Comparison of ENCODE assay signal across 20 mouse cellular contexts in the genomic region with DNA sequence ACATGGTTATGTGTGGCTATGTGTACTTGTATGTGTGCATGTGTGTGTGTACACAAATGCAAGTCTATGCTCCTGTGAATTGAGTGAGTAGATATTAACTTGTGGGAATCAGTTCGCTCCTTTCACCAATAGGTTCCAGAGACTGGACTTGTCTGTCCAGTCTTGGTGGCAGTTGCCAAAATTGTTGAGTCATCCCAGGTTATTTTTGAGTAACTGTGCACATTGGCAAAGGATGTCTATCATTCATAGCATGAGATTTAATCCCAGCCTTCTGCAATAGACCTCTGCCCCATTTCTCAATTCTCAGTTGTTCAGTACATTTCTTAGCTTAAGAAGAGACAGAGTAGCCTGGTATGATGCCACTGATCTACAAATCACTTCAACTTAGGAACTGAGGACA. TPM values are rescaled to one million over a fixed set of nuclear protein-coding genes. Genes with fewer than 3 reads are reported as not detected.
A peak's percentile ranks its signal among the peaks of the same experiment; 100 is the strongest.
DNase-seq lines count a peak whose midpoint lies in the region; TF ChIP-seq lines count a peak whose summit lies in the region.
"Had no signal": no experiment of that assay in that cellular context is flagged by ENCODE, and none has a peak within 500 bp of the region (broad histone marks: within the 10 kb centered on the region; RNA-seq: fewer than 3 reads in every experiment).

No protein-coding gene starts in this region.

- WGBS in kidney, adult 2 months, result 89% methylated on average over 1 of the region's 1 CpGs

- H3K27me3 ChIP-seq in kidney, adult 2 months (replicated peaks; ENCODE audit: control insufficient read depth, insufficient read depth, low read length), result no peaks in the 10 kb centered on the region
- H3K27me3 ChIP-seq: embryonic facial prominence, embryonic 12.5 days; forebrain, embryonic 12.5 days; heart, embryonic 12.5 days; hindbrain, embryonic 15.5 days had no signal

- H3K36me3 ChIP-seq in kidney, adult 2 months (ENCODE audit: control insufficient read depth, insufficient read depth, low read length), result no peaks in the 10 kb centered on the region
- H3K36me3 ChIP-seq: embryonic facial prominence, embryonic 12.5 days; forebrain, embryonic 12.5 days; heart, embryonic 12.5 days; hindbrain, embryonic 15.5 days had no signal

- TF ChIP-seq CTCF in kidney, adult 2 months (conservative IDR thresholded peaks at IDR 0.05; ENCODE audit: insufficient read depth, insufficient read length, low read depth, low read length), result no peak

- H3K4me3 ChIP-seq in kidney, adult 2 months (ENCODE audit: insufficient read depth, low read depth, low read length), result no peak overlapping the region
- H3K4me3 ChIP-seq: embryonic facial prominence, embryonic 12.5 days; forebrain, embryonic 12.5 days; heart, embryonic 12.5 days; hindbrain, embryonic 15.5 days had no signal

- peak; percentile 3 for DNase-seq in kidney, adult 2 months
- DNase-seq in kidney, postnatal 10 days, result no peak
- peak; percentile 2 to 34 for DNase-seq in urinary bladder, postnatal 36 days (ENCODE audit: low spot score in 2 of 2)
- DNase-seq in urinary bladder, postnatal 10 days (ENCODE audit: low spot score), result no peak
- peak; percentile 76 for DNase-seq in fat pad, adult 2 months (ENCODE audit: extremely low read depth, low read depth, low spot score)
- DNase-seq in left cerebral cortex, adult 11 months (ENCODE audit: low spot score), result no peak
- DNase-seq in cerebellum, adult 8-10 months, result no peak
- DNase-seq: cerebellum, adult 2 months; cerebellum, postnatal 25 days; gastrocnemius, postnatal 10 days had no signal

- H3K27ac ChIP-seq in kidney, adult 2 months (ENCODE audit: insufficient read depth, low read depth, low read length), result no peak overlapping the region
- H3K27ac ChIP-seq: embryonic facial prominence, embryonic 12.5 days; forebrain, embryonic 12.5 days; hindbrain, embryonic 15.5 days had no signal

- no peak for TF ChIP-seq POLR2A in kidney, adult 2 months (IDR thresholded peaks at IDR 0.05; ENCODE audit: low read depth, low read length)

- no peaks in the 10 kb centered on the region for H3K4me1 ChIP-seq in kidney, adult 2 months (ENCODE audit: control insufficient read depth, insufficient read depth, low read length)
- H3K4me1 ChIP-seq: embryonic facial prominence, embryonic 12.5 days; forebrain, embryonic 12.5 days; heart, embryonic 12.5 days; hindbrain, embryonic 15.5 days had no signal

RNA-seq across cellular contexts. Expression of a gene that starts 16.0 kb away (rescaled TPM):
- not detected in 2 replicates for polyA plus RNA-seq in kidney, adult 2 months (2012; rRNA removed)
- polyA plus RNA-seq: cerebellum, adult 2 months; cortical plate, adult 2 months; embryonic facial prominence, embryonic 12.5 days; forebrain, embryonic 12.5 days; forebrain, embryonic 16.5 days; frontal cortex, adult 2 months; heart, embryonic 12.5 days; heart, embryonic 16.5 days; hindbrain, embryonic 11.5 days; hindbrain, embryonic 15.5 days; intestine, embryonic 16.5 days had no signal

RNA-seq across cellular contexts. Expression of a gene that starts 28.9 kb away (rescaled TPM):
- not detected in 2 replicates for polyA plus RNA-seq in kidney, adult 2 months (2012; rRNA removed)
- polyA plus RNA-seq: cerebellum, adult 2 months; cortical plate, adult 2 months; embryonic facial prominence, embryonic 12.5 days; forebrain, embryonic 12.5 days; forebrain, embryonic 16.5 days; frontal cortex, adult 2 months; heart, embryonic 12.5 days; heart, embryonic 16.5 days; hindbrain, embryonic 11.5 days; hindbrain, embryonic 15.5 days; intestine, embryonic 16.5 days had no signal

Comparison
In these comparisons a context has a peak if more than half of its experiments do, and no peak if none do; other contexts are left out.
1. DNase-seq: peak in kidney, adult 2 months (single experiment), urinary bladder, postnatal 36 days (2 of 2) and fat pad, adult 2 months (single experiment); none in kidney, postnatal 10 days (single experiment), urinary bladder, postnatal 10 days (single experiment), left cerebral cortex, adult 11 months (single experiment) and cerebellum, adult 8-10 months (single experiment).